Mouse (Mus musculus): Measurements from ENCODE around the gene Smad3. TPM values are rescaled to one million over a fixed set of nuclear protein-coding genes. Genes with fewer than 3 reads are reported as not detected.

Smad3 gene
- total RNA-seq (2023), result 43.4 to 50.8 TPM (median 47.8 TPM) in 4 replicates

GRCm38 (mm10) chr9:63757865-63758440, at the start of gene Smad3:
TSS of gene Smad3 (minus strand) at chr9:63757994.

GRCm38 (mm10) chr9:63602043-63602939, 155.5 kb downstream of the Smad3 start, which contains the start of the genes Iqch and Aagab:
TSS of gene Iqch (minus strand) at chr9:63602493.
TSS of gene Aagab (plus strand) at chr9:63602660.

Other genes with a start within 250 kb of the Smad3 start
- gene Iqch, start 155.5 kb downstream of the Smad3 start, total RNA-seq (2023), result 0.26 TPM in 1 of 4 replicates, not detected in the others
- gene Aagab, start 155.3 kb downstream of the Smad3 start, total RNA-seq (2023), result 23.4 to 30.7 TPM (median 25.8 TPM) in 4 replicates